Mouse (Mus musculus) forebrain, postnatal 0 days (tissue): ENCODE results near the gene D11Wsu47e. TPM values are rescaled to one million over a fixed set of nuclear protein-coding genes. Genes with fewer than 3 reads are reported as not detected.

Source experiments
- ATAC-seq: fragments of 200-750 bp; cut with Nextera tagmentation; 2 replicates; pipeline ENCODE4 v1.8.0; 2017; ENCODE audit warnings: mild to moderate bottlenecking, moderate library complexity
- DNase-seq: peaks from one replicate; pipeline ENCODE4 v3.0.0-alpha.2; 2015
- H3K27ac ChIP-seq: fragments of 300-500 bp; sonication (generic); 2 replicates; pipeline ENCODE4 v1.5.1; 2014; ENCODE audit warnings: low read depth, mild to moderate bottlenecking, antibody characterized with exemption, low read length, moderate library complexity, mixed read lengths
- H3K27me3 ChIP-seq: fragments of 300-500 bp; sonication (generic); 2 replicates; pipeline ENCODE4 v1.6.1; 2014; ENCODE audit warnings: mild to moderate bottlenecking, low read length, mixed read lengths; ENCODE audit not compliant: insufficient read depth
- H3K36me3 ChIP-seq: fragments of 300-500 bp; sonication (generic); 2 replicates; pipeline ENCODE4 v1.6.1; 2014; ENCODE audit warnings: mild to moderate bottlenecking, moderate library complexity; ENCODE audit not compliant: insufficient read depth
- H3K4me1 ChIP-seq: fragments of 300-500 bp; sonication (generic); 2 replicates; pipeline ENCODE4 v1.6.1; 2014; ENCODE audit warnings: antibody characterized with exemption; ENCODE audit not compliant: insufficient read depth
- H3K4me2 ChIP-seq: fragments of 300-500 bp; sonication (generic); 2 replicates; pipeline ENCODE4 v1.6.1; 2014; ENCODE audit warnings: low read depth, mild to moderate bottlenecking, moderate library complexity
- H3K4me3 ChIP-seq: fragments of 300-500 bp; sonication (generic); 2 replicates; pipeline ENCODE4 v1.5.1; 2014; ENCODE audit warnings: low read depth, low read length, mixed read lengths
- H3K9ac ChIP-seq: fragments of 300-500 bp; sonication (generic); 2 replicates; pipeline ENCODE4 v1.6.1; 2014; ENCODE audit warnings: mild to moderate bottlenecking
- H3K9me3 ChIP-seq: fragments of 300-500 bp; sonication (generic); 2 replicates; pipeline ENCODE4 v1.6.1; 2016; ENCODE audit warnings: low read length
- CTCF ChIP-seq: sonication (generic); IDR thresholded peaks from 2 replicates; pipeline ENCODE4 v1.5.1; 2016; ENCODE audit warnings: antibody characterized with exemption, control low read depth, low read depth
- WGBS: fragments of 180-500 bp; shearing (Covaris S2); extraction: QIAGEN DNeasy Blood & Tissue Kit; methylation state at CpG from one replicate; pipeline ENCODE4 v1.1.7; 2014; 5-methylcytosine and 5-hydroxymethylcytosine counted together
- polyA plus RNA-seq: library from polyadenylated mRNA; unstranded; fragments of >200 nt; fragmentation: Nextera tagmentation; extraction: Ambion mirVana; gene quantifications from 2 replicates; pipeline ENCODE4 v1.2.1, GENCODE M21; 2015
- total RNA-seq: library from RNA; depleted of rRNA; stranded (reverse); fragments of >200 nt; gene quantifications from 2 replicates; pipeline ENCODE4 v1.2.3, GENCODE M21; 2014

The D11Wsu47e gene
- total and polyA plus RNA-seq, 2 experiments from 2014 or later = 25.7 to 36.7 TPM

DNA sequence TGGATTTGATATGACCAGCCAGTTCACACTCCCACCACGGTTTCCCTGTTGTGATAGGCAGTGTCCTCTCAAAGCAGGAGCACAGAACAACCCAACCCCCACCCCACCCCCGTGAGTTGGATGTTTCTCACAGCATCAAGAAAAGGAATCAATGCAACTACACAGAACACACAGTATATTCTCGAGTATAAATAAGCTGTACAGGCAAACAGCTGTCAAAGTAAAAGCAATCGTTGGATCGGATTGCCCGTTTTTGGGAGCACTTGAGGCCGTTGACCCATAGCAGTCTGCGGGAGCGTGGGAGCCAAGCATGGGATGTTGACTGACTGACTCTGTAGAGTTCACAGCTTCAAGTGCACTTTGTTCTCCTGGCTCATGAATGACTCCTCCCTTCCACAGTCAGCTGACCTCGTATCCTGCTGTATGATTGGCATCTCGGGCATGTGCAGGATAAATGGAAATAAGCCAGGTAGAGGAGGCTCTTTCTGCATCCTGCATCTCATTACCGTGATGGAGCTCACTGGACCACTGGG, 13.9 kb downstream of the D11Wsu47e start:
- Histone ChIP-seq H3K27me3 (no peaks in the 10 kb centered on the region), H3K9me3 (no peaks in the 10 kb centered on the region), H3K4me3 (no peak overlapping the region), H3K9ac (no peak overlapping the region), H3K4me1 (no peaks in the 10 kb centered on the region), H3K36me3 (peaks cover 27% of the 10 kb centered on the region), H3K27ac (no peak overlapping the region), H3K4me2 (no peak overlapping the region)
- DNase-seq (no peak), ATAC-seq (no peak)
- WGBS = 76% methylated on average over 12 of the region's 12 CpGs
- no peak for TF ChIP-seq CTCF

DNA sequence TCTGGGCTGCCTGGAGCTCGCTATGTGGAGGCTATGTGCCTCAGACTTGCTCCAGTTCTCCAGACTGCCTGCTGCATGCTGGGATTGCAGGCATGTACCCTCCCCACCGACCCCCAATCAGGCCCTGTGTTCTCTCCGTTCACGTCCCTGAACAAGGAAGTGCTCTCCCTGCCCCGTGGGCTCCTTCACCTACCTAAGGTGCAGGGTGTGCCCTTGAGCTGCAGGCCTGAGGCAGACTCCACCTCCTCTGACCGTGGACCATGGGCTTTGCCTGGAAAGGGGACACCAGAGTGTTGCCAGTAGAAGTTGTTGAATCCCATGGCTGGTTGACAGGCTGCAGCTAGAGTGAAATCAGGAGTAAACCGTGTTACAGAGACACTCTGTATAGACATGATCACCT, 15.4 kb downstream of the D11Wsu47e start:
- Histone ChIP-seq H3K36me3 (peaks cover 20% of the 10 kb centered on the region), H3K9me3 (no peaks in the 10 kb centered on the region), H3K27me3 (no peaks in the 10 kb centered on the region), H3K4me2 (no peak overlapping the region), H3K9ac (no peak overlapping the region), H3K27ac (no peak overlapping the region), H3K4me1 (no peaks in the 10 kb centered on the region), H3K4me3 (no peak overlapping the region)
- WGBS = 90% methylated on average over 7 of the region's 7 CpGs
- ATAC-seq (no peak), DNase-seq (no peak)
- TF ChIP-seq CTCF = no peak

DNA sequence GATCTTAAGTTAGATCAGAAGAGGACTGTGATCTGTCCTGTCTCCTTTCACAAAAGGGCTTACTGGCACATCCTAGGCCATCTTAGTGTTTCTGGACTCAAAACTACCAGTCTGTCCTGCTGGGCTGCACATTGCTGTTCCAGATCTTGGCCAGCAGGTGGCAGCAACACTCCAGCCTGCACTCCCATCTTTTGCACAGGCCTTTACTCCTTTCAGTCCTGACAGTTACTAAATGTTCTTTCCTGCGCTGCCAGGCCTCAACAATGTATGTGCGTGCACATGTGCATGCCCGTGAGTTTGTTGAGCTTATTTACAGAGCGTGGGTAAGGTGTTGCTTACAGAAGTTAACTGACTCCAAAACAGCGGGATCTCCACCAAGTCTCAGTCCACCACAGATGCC, 19.5 kb downstream of the D11Wsu47e start:
- no peaks in the 10 kb centered on the region for H3K4me1 ChIP-seq
- H3K9ac ChIP-seq = no peak overlapping the region
- peak; percentile 89 for DNase-seq
- no peak overlapping the region for H3K4me3 ChIP-seq
- no peaks in the 10 kb centered on the region for H3K27me3 ChIP-seq
- H3K9me3 ChIP-seq = no peaks in the 10 kb centered on the region
- no peak overlapping the region for H3K27ac ChIP-seq
- no peak overlapping the region for H3K4me2 ChIP-seq
- WGBS = 25% methylated on average over 5 of the region's 5 CpGs
- peak; percentile 100 for TF ChIP-seq CTCF
- ATAC-seq = peak; percentile 87
- H3K36me3 ChIP-seq = peaks cover 3% of the 10 kb centered on the region; the same call in 1 of the 2 replicates

DNA sequence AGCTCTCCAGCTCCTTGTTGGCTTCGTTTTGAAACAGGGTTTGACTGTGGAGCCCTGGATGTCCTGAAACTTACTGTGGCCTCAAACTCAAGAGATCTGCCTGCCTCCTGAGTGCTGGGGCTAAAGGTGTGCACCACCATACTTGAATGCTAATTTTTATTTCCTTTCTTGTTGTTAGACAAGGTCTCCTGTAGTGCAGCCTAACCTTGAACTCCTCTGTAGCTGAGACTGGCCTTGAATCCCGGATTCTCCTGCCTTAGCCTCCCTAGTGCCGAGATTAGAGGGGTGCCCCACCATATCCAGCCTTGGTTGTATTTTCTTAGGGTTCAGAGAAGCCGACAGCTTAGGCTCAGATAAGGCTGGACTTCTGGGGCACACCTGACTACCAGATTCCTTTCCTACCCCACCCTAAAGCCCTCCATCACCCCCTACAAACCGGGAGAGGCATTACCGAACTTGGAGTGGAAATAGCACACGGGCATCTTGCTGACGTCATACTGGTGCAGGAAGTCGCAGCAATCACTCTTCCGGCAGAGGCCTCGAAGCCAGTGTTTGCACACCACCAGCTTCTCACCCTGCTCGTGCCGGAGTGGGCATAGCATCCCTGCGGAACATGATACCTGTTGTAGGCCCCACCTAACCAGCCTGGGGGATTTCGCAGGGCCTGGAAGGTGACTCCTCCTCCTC, 21.9 kb downstream of the D11Wsu47e start:
- no peaks in the 10 kb centered on the region for H3K27me3 ChIP-seq
- no peak overlapping the region for H3K4me3 ChIP-seq
- no peak overlapping the region for H3K27ac ChIP-seq
- H3K4me1 ChIP-seq = peaks cover 8% of the 10 kb centered on the region; the same call in 1 of the 2 replicates
- WGBS = 85% methylated on average over 15 of the region's 15 CpGs
- DNase-seq (no peak), ATAC-seq (no peak)
- H3K4me2 ChIP-seq = no peak overlapping the region
- H3K36me3 ChIP-seq = peaks cover 3% of the 10 kb centered on the region; the same call in 1 of the 2 replicates
- H3K9ac ChIP-seq = no peak overlapping the region
- no peak for TF ChIP-seq CTCF
- H3K9me3 ChIP-seq = no peaks in the 10 kb centered on the region

DNA sequence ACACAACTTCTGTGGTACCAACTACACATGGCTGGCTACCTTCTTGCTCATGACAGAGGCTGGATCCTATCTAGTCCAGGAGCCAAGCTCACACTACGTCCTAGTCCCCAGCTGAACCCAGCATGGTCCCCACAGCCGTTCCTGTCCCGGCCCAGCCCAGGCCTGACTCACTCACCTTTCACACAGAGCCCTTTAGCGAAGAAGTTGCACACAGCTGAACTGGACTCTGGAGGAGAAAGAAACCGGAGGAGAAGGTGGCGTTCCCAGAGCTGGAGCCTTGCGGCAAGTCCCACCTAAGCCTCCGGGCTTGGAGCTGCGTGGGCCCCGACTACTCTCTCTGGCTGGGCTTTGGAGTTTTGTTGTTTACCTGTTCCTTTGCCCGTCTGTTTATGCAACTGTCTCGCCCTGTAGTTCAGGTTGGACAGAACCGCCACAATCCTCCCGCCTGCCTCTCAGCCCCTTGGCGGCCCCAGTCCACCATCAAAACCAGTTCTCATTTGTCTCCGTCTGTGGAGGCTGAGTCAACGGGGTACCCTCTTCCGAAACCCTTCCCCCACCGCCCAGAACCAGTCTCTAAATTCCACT, 24.5 kb downstream of the D11Wsu47e start:
- whole genome bisulfite sequencing = 60% methylated on average over 19 of the region's 19 CpGs
- ATAC-seq = no peak
- no peak for TF ChIP-seq CTCF

DNA sequence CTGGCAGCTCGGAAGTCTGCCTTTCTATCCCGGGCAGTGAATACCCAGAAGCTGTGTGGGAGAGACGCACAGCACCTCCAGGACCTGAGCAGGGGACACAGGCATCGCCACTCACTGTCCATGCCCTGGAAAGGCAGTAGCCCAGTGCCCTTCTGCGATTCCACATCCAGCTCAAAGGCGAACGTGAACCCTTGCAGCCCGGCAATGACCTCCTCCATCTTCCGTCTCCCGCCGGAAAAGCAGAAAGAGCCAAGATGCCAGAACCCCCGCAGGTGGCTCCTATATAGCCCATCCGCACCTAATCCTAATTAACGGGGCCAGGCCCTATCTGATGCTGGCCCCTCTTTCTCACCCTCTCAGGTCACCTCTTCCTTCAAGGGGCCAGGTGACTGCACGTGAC, 25.1 kb downstream of the D11Wsu47e start:
- Histone ChIP-seq H3K4me3 (no peak overlapping the region), H3K36me3 (no peaks in the 10 kb centered on the region; the same call in 1 of the 2 replicates), H3K27ac (no peak overlapping the region), H3K9me3 (no peaks in the 10 kb centered on the region), H3K9ac (no peak overlapping the region), H3K4me2 (no peak overlapping the region), H3K27me3 (no peaks in the 10 kb centered on the region), H3K4me1 (peaks cover 8% of the 10 kb centered on the region; the same call in 1 of the 2 replicates)
- DNase-seq (no peak), ATAC-seq (no peak)
- no peak for TF ChIP-seq CTCF
- WGBS = 27% methylated on average over 13 of the region's 15 CpGs

More for the DNA sequence above, 24.5 kb downstream of the D11Wsu47e start:
- Histone ChIP-seq H3K4me3 (no peak overlapping the region), H3K36me3 (no peaks in the 10 kb centered on the region; the same call in 1 of the 2 replicates), H3K9me3 (no peaks in the 10 kb centered on the region), H3K4me2 (no peak overlapping the region), H3K9ac (no peak overlapping the region), H3K27ac (no peak overlapping the region), H3K27me3 (no peaks in the 10 kb centered on the region), H3K4me1 (peaks cover 8% of the 10 kb centered on the region; the same call in 1 of the 2 replicates)
- DNase-seq = no peak

DNA sequence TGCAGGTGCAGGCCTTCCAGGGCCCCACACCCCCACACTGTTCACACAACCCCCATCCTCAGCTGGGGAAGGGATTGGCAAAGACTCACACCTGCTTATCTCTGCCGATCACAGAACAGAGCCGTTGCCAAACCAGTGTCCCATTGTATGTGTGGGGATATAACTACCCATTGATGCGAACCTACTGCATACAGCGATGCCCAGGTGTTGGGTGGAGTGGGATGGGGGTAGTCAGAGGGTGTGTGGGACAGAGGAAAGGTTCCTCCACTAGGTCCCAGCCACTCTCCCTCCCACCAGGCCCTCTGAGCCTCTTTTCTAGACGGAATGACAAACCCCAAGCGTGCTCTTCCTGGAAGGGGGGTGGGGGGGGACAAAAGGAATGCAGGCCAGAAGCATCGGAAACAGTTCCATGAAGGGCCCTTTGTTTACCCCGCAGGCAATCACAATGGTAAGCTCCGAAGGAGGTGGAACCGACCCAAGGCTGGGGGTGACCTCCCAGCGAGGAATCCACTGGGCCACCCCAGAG, 25.6 kb downstream of the D11Wsu47e start, which contains the start of gene Cpsf4l:
Cpsf4l (minus strand) TSS at position 287 of the 526 bp plus-strand sequence.
- Histone ChIP-seq H3K4me3 (no peak within 1 kb of the TSS), H3K27ac (peak within 1 kb of the TSS; percentile 35), H3K27me3 (no peaks in the 10 kb centered on the region), H3K4me1 (peaks cover 8% of the 10 kb centered on the region; the same call in 1 of the 2 replicates), H3K9ac (peak within 1 kb of the TSS; percentile 31), H3K4me2 (no peak within 1 kb of the TSS), H3K36me3 (no peaks in the 10 kb centered on the region; the same call in 1 of the 2 replicates), H3K9me3 (no peaks in the 10 kb centered on the region)
- peak; percentile 20 for DNase-seq
- peak; percentile 42 for ATAC-seq
- 7% methylated on average over 11 of the region's 11 CpGs for WGBS
- no peak for TF ChIP-seq CTCF
